ENCODE assay signal across 27 mouse cellular contexts in the genomic region with DNA sequence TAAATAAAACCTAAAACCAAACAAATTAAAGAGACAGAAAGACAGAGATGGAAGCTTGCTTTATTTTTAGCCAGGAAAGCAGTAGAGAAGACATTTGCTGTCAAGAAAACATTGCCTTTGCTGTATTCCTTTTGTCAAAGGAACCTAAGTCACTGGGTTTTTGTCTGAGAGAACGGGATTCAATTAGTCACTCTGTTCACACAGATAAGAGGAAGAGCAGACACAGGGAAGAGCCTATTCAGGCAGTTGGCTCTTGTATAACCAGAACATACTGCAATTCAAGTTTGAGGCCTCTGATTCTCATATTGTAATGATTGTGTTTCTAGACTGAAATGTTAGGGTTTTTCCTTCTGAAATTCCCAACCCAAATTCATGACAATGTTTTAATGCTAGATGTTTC.
DNase-seq lines count a peak whose midpoint lies in the region; ATAC-seq and TF ChIP-seq lines count a peak whose summit lies in the region.
"Had no signal": no experiment of that assay in that cellular context is flagged by ENCODE, and none has a peak within 500 bp of the region (broad histone marks: within the 10 kb centered on the region; RNA-seq: fewer than 3 reads in every experiment).

No protein-coding gene starts in this region.

- H3K4me3 ChIP-seq in heart, adult 2 months: no peak overlapping the region
- H3K4me3 ChIP-seq: forebrain, embryonic 13.5 days; gastrocnemius, adult 2 months; hindbrain, embryonic 12.5 days; limb, embryonic 13.5 days; liver, embryonic 15.5 days; myocyte; neural tube, embryonic 12.5 days had no signal

- WGBS in heart, adult 2 months: 23% methylated on average over 1 of the region's 1 CpGs

- H3K36me3 ChIP-seq in heart, adult 2 months (ENCODE audit: control insufficient read depth, insufficient read depth, low read length): peaks cover 22% of the 10 kb centered on the region
- H3K36me3 ChIP-seq: hindbrain, embryonic 12.5 days; limb, embryonic 13.5 days; liver, embryonic 15.5 days; neural tube, embryonic 12.5 days had no signal

- H3K79me2 ChIP-seq in heart, adult 2 months (replicated peaks; ENCODE audit: control insufficient read depth, insufficient read depth, low read length): no peaks in the 10 kb centered on the region

- no peak overlapping the region for H3K9ac ChIP-seq in heart, adult 2 months (ENCODE audit: low read depth, low read length)
- H3K9ac ChIP-seq: forebrain, embryonic 13.5 days; hindbrain, embryonic 12.5 days; limb, embryonic 13.5 days; liver, embryonic 15.5 days; lung, embryonic 14.5 days; neural tube, embryonic 12.5 days had no signal

- peak; percentile 48; the same call in 1 of the 2 replicates for ATAC-seq in granulocyte monocyte progenitor cell, adult 5-6 weeks (replicated peaks; ENCODE audit: poor library complexity, severe bottlenecking)
- ATAC-seq: forebrain, embryonic 13.5 days; intestine, embryonic 16.5 days had no signal

- no peak for TF ChIP-seq CTCF in heart, adult 2 months (IDR thresholded peaks at IDR 0.05)

- intact Hi-C loops in heart, adult 2 months (cut with DNase I): loop anchor here (5.0 kb wide), 1 partner anchor 54 kb away; no protein-coding TSS in a partner anchor

- H3K27me3 ChIP-seq in heart, adult 2 months (ENCODE audit: control insufficient read depth, insufficient read depth, low read length): no peaks in the 10 kb centered on the region
- H3K27me3 ChIP-seq: forebrain, embryonic 13.5 days; hindbrain, embryonic 12.5 days; limb, embryonic 13.5 days; liver, embryonic 15.5 days; neural tube, embryonic 12.5 days had no signal

- DNase-seq in heart, adult 2 months: no peak
- DNase-seq in heart, adult 18-20 months: no peak
- DNase-seq in 416B (ENCODE audit: low read depth) (peak; percentile 41), MN1 (ENCODE audit: low spot score) (peak; percentile 11)
- DNase-seq in spleen, postnatal 36 days (ENCODE audit: low spot score in 2 of 2): no peak
- no peak for DNase-seq in right cerebral cortex, adult 18-20 months
- DNase-seq: adrenal gland, adult 8-10 months; cerebellum, adult 18-20 months; cerebellum, postnatal 14 days; gastrocnemius, adult 2 months; gastrocnemius, postnatal 36 days; heart, postnatal 36 days; kidney, adult 8-10 months; layer of hippocampus, adult 9-11 months; lung, embryonic 14.5 days; lung, postnatal 14 days; right cerebral cortex, postnatal 4 days; thymus, postnatal 4 days had no signal

- H3K4me1 ChIP-seq in heart, adult 2 months (ENCODE audit: control insufficient read depth, insufficient read depth, low read length): peaks cover 11% of the 10 kb centered on the region
- H3K4me1 ChIP-seq: forebrain, embryonic 13.5 days; hindbrain, embryonic 12.5 days; limb, embryonic 13.5 days; neural tube, embryonic 12.5 days had no signal

- TF ChIP-seq EP300 in heart, adult 2 months (IDR thresholded peaks at IDR 0.05; ENCODE audit: insufficient read depth, low read depth, low read length): no peak

- TF ChIP-seq POLR2A in heart, adult 2 months (IDR thresholded peaks at IDR 0.05; ENCODE audit: insufficient read depth, low read depth, low read length): no peak

- peak overlapping the region; percentile 10 for H3K27ac ChIP-seq in heart, adult 2 months
- H3K27ac ChIP-seq: forebrain, embryonic 13.5 days; gastrocnemius, adult 2 months; hindbrain, embryonic 12.5 days; kidney, postnatal 0 days; limb, embryonic 13.5 days; liver, embryonic 15.5 days; neural tube, embryonic 12.5 days had no signal

Comparison
In these comparisons a context has a peak if more than half of its experiments do, and no peak if none do; other contexts are left out.
1. DNase-seq: peak in 416B (single experiment) and MN1 (single experiment); none in heart, adult 2 months (0 of 2), heart, adult 18-20 months (0 of 2), spleen, postnatal 36 days (0 of 2) and right cerebral cortex, adult 18-20 months (single experiment).